Mouse (Mus musculus) spleen, adult 2 months (tissue): ENCODE results near the gene Atf2.

Experiments used
- CTCF ChIP-seq: fragments of 200-500 bp; IDR thresholded peaks from 2 replicates; pipeline ENCODE4 v1.5.1; 2011; ENCODE audit warnings: mild to moderate bottlenecking, inconsistent platforms; ENCODE audit not compliant: insufficient read depth, insufficient read length, insufficient replicate concordance; ENCODE audit errors: extremely low read depth
- POLR2A ChIP-seq: fragments of 200-500 bp; IDR thresholded peaks from 2 replicates; pipeline ENCODE4 v1.6.1; 2011; ENCODE audit warnings: low read depth, low read length, inconsistent platforms

DNA sequence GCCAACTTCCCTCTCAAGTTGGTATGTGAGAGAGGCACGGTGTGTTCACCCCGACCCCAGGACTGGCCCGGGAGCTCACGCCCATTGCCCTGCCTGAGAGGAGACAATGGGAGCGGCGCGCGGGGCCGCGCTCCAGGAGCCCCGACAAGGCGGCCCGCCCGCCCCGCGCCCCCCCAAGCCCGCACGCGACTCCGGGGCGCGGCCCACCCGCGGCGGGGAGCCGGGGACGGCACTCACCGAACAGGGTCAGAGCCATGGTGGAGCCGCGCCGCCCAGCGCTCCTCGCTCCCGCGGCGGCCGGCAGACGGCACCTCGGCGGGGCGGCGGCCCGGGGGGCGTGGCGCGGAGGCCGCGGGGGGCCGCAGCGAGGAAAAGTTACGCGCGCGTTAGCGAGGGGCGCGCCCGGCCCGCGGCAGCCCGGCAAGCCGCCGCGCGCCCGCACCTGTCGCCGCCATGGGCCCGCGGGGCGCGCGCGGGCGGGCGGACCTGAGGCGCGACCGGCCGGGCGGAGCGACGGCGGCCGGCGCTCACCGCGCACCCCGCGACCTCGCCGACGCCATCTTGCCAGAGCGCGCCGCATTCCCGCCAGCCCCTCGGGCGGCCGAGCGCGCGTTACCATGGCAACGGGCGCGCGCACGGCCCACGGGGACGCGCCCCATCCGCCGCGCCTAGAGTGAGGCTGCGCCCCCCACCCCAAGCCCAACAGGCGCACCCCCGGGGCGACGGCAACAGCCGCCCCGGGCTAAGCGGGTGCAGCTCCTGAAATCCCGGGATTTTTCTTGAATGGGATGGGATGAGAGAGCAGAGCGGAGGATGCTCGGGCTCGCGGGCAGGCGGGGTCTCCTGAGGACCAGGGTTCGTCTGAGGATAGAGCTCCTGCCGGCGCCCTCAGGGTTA lies 117.4 kb downstream of the Atf2 start, which contains the start of gene Chn1:
- no peak for TF ChIP-seq CTCF
- TF ChIP-seq POLR2A = no peak
